Mouse (Mus musculus) kidney, postnatal 14 days (tissue): ENCODE measurements around the gene Zscan4e.
"Not testable (repeated sequence)": the region's sequence is repeated elsewhere in the genome, so short reads cannot be mapped to it uniquely, and the experiment has no call there.

ENCODE experiments used
- DNase-seq: peaks from one replicate; pipeline ENCODE4 v3.0.0; 2022; ENCODE audit warnings: mixed read lengths

Zscan4e gene

GRCm38 (mm10) chr7:11310582-11310981 is at the start of gene Zscan4e:
TSS of gene Zscan4e (minus strand) at chr7:11310682.
- DNase-seq: not testable (repeated sequence)
